Mouse (Mus musculus) liver, embryonic 13.5 days (tissue): ENCODE measurements around the gene Carns1. TPM values are rescaled to one million over a fixed set of nuclear protein-coding genes. Genes with fewer than 3 reads are reported as not detected.

Experiments used
- ATAC-seq: fragments of 200-750 bp; cut with Nextera tagmentation; 2 replicates; pipeline ENCODE4 v1.8.0; 2017; ENCODE audit warnings: low read depth, mild to moderate bottlenecking, moderate number of reproducible peaks, moderate library complexity
- DNase-seq: peaks from one replicate; pipeline ENCODE4 v3.0.0; 2022
- H3K27ac ChIP-seq: fragments of 300-500 bp; sonication (generic); 2 replicates; pipeline ENCODE4 v1.5.1; 2015; ENCODE audit warnings: moderate library complexity, mild to moderate bottlenecking, inconsistent platforms
- H3K27me3 ChIP-seq: fragments of 300-500 bp; sonication (generic); 2 replicates; pipeline ENCODE4 v1.6.1; 2015; ENCODE audit warnings: mild to moderate bottlenecking, inconsistent platforms
- H3K36me3 ChIP-seq: fragments of 300-500 bp; sonication (generic); 2 replicates; pipeline ENCODE4 v1.6.1; 2015; ENCODE audit warnings: mild to moderate bottlenecking, inconsistent platforms
- H3K4me1 ChIP-seq: fragments of 300-500 bp; sonication (generic); replicated peaks from 2 replicates; pipeline ENCODE4 v1.6.1; 2015; ENCODE audit warnings: inconsistent platforms
- H3K4me2 ChIP-seq: fragments of 300-500 bp; sonication (generic); 2 replicates; pipeline ENCODE4 v1.6.1; 2015; ENCODE audit warnings: inconsistent platforms, mild to moderate bottlenecking, moderate library complexity
- H3K4me3 ChIP-seq: fragments of 300-500 bp; sonication (generic); replicated peaks from 2 replicates; pipeline ENCODE4 v1.5.1; 2015; ENCODE audit warnings: mild to moderate bottlenecking, inconsistent platforms
- H3K9ac ChIP-seq: fragments of 300-500 bp; sonication (generic); 2 replicates; pipeline ENCODE4 v1.6.1; 2015; ENCODE audit warnings: mild to moderate bottlenecking, inconsistent platforms
- H3K9me3 ChIP-seq: fragments of 300-500 bp; sonication (generic); replicated peaks from 2 replicates; pipeline ENCODE4 v1.6.1; 2016; ENCODE audit warnings: inconsistent platforms
- WGBS: fragments of 180-500 bp; shearing (Covaris S2); methylation state at CpG from one replicate; pipeline ENCODE4 v1.1.7; 2015; ENCODE audit not compliant: insufficient replicate concordance; 5-methylcytosine and 5-hydroxymethylcytosine counted together
- polyA plus RNA-seq: library from polyadenylated mRNA; unstranded; fragments of >200 nt; fragmentation: Nextera tagmentation; extraction: Ambion mirVana; gene quantifications from 2 replicates; pipeline ENCODE4 v1.2.1, GENCODE M21; 2015

Carns1 gene
- polyA plus RNA-seq, 1 experiment from 2014 or later = 0.43 TPM

DNA sequence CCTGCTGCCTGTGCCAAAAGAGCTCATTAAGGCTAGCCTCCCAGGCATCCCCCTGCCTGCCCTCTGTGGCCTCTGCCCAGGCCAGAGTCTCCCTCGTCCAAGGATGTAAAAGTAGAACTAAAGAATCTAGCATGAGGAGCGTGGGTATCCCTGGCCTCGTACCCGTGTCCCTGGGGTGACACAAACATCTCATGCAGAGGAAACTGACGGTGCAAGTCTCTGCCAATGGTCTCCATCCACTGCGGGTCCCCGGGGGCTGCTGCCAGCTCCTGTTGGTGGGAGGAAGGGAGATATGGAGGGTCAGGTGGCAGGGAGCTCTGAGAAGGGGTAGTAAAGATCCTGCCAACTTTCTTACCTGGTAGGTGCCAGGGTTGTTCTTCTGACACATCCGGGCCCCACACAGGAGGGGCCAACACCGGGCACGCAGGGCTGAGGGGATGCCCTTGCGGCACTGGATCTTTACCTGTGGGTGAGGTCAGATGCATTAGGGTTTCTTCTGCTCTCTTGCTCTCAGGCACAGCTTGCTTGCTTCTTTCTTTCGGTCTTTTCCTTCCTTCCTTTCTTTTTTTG, 13.9 kb upstream of the Carns1 start:
- DNase-seq (no peak), ATAC-seq (no peak)
- no peak overlapping the region for H3K4me2 ChIP-seq
- no peak overlapping the region for H3K27ac ChIP-seq
- no peak overlapping the region for H3K9ac ChIP-seq
- H3K9me3 ChIP-seq = no peaks in the 10 kb centered on the region
- H3K36me3 ChIP-seq = peaks cover 12% of the 10 kb centered on the region
- H3K27me3 ChIP-seq = no peaks in the 10 kb centered on the region
- WGBS = 86% methylated on average over 12 of the region's 12 CpGs
- peaks cover 53% of the 10 kb centered on the region for H3K4me1 ChIP-seq
- no peak overlapping the region for H3K4me3 ChIP-seq

GRCm38 (mm10) chr19:4187303-4187702, 12.0 kb upstream of the Carns1 start:
- ATAC-seq (no peak), DNase-seq (no peak)
- Histone ChIP-seq H3K9me3 (no peaks in the 10 kb centered on the region), H3K9ac (no peak overlapping the region), H3K4me2 (no peak overlapping the region), H3K4me1 (peaks cover 35% of the 10 kb centered on the region), H3K36me3 (no peaks in the 10 kb centered on the region), H3K27me3 (no peaks in the 10 kb centered on the region), H3K4me3 (no peak overlapping the region), H3K27ac (no peak overlapping the region)
- 72% methylated on average over 3 of the region's 3 CpGs for WGBS

DNA sequence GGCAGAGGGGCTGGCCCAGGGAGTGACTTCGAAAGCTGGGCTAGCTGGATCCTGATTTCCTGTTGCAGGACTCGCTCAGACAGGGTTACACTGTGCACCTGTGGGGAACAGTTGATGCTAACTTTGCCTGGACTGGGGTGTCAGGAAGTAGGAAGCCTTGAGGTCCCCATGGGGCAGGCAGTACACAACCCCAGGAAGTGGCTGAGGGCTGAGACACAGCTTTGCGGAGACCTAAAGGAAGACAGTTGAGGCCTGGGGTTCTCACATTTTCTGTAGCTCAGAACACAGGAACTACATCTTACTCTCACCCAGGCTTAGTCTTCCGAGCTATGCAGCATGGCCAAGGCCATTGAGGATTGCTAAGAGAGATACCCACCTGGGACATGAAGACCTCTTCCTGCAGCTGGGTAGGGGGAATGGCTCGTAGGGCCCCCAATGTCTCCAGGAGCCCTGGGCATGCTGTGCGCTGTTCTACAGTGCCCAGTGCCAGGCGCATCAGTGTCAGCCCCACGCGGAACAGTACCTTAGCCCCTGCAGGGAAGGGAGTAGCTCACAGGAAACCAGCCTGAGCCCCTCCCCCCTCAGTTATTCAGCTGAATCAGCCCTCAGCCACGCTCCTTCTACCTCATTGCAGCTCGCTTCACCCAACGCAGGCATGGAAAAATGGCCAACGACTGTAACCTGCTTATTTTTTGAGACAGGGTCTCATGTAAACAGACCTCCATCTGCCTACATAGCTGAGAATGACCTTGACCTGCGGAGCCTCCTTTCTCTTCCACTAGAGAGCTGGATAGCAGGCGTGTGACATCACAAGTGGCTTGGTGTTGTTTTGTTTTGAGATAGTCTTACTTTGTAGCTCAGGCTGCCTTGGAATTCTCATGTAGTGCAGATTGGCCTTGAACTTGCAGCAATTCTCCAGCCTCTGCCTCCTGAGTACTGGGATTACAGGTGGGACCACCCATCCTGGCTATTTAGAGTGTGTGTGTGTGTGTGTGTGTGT, 10.0 kb upstream of the Carns1 start:
- Histone ChIP-seq H3K9ac (no peak overlapping the region), H3K4me3 (no peak overlapping the region), H3K9me3 (no peaks in the 10 kb centered on the region), H3K27me3 (no peaks in the 10 kb centered on the region), H3K27ac (peak overlapping the region; percentile 68), H3K36me3 (no peaks in the 10 kb centered on the region), H3K4me1 (peaks cover 25% of the 10 kb centered on the region), H3K4me2 (peak overlapping the region; percentile 28; the same call in 1 of the 2 replicates)
- WGBS = 28% methylated on average over 15 of the region's 15 CpGs
- DNase-seq (no peak), ATAC-seq (peak; percentile 46)

DNA sequence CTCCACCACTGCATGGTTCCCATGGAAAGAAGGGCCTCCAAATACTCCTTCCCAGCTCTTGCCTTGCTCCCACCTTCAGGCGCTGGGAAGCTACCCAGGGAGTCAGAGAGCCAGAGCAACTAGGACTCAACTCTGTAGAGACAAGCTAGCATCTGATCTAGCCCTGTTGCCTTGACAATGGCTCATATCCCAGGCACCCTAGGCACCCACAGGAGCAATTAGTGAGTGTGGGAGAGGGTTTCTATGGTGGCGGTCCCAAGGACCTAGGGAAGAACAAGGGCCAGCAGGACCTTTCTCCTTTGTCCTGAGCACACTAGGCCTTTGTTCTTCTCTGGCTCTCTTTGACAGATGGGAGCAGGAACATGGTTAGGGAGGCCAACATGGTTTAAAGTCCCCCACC, 8.4 kb upstream of the Carns1 start:
- Histone ChIP-seq H3K4me1 (peaks cover 22% of the 10 kb centered on the region), H3K36me3 (no peaks in the 10 kb centered on the region), H3K9me3 (no peaks in the 10 kb centered on the region), H3K27ac (no peak overlapping the region), H3K9ac (no peak overlapping the region), H3K4me3 (no peak overlapping the region), H3K27me3 (no peaks in the 10 kb centered on the region), H3K4me2 (no peak overlapping the region)
- DNase-seq (no peak), ATAC-seq (no peak)
- WGBS = 63% methylated on average over 2 of the region's 2 CpGs

- no peaks in the 10 kb centered on the region for H3K36me3 ChIP-seq
- H3K4me1 ChIP-seq = peaks cover 22% of the 10 kb centered on the region
- DNase-seq (no peak), ATAC-seq (no peak)
- no peak overlapping the region for H3K9ac ChIP-seq
- H3K4me2 ChIP-seq = no peak overlapping the region
- 42% methylated on average over 3 of the region's 3 CpGs for WGBS
- no peak overlapping the region for H3K4me3 ChIP-seq
- no peaks in the 10 kb centered on the region for H3K27me3 ChIP-seq
- H3K27ac ChIP-seq = no peak overlapping the region
- H3K9me3 ChIP-seq = no peaks in the 10 kb centered on the region
Observed at GRCm38 (mm10) chr19:4181892-4182291, 6.6 kb upstream of the Carns1 start.

GRCm38 (mm10) chr19:4180411-4180810, 5.1 kb upstream of the Carns1 start:
- Histone ChIP-seq H3K9me3 (no peaks in the 10 kb centered on the region), H3K27ac (no peak overlapping the region), H3K9ac (no peak overlapping the region), H3K4me2 (no peak overlapping the region), H3K36me3 (no peaks in the 10 kb centered on the region), H3K27me3 (0 out of 2 replicates have a peak, but pooled peaks cover 7% of the 10 kb centered on the region), H3K4me3 (no peak overlapping the region), H3K4me1 (peaks cover 19% of the 10 kb centered on the region)
- 67% methylated on average over 7 of the region's 7 CpGs for WGBS
- ATAC-seq (no peak), DNase-seq (no peak)

- no peak overlapping the region for H3K4me2 ChIP-seq
- H3K9me3 ChIP-seq = no peaks in the 10 kb centered on the region
- peaks cover 32% of the 10 kb centered on the region for H3K4me1 ChIP-seq
- no peaks in the 10 kb centered on the region for H3K36me3 ChIP-seq
- H3K4me3 ChIP-seq = no peak overlapping the region
- no peak overlapping the region for H3K9ac ChIP-seq
- 62% methylated on average over 11 of the region's 11 CpGs for WGBS
- peaks cover 12% of the 10 kb centered on the region; the same call in 1 of the 2 replicates for H3K27me3 ChIP-seq
- H3K27ac ChIP-seq = no peak overlapping the region
- ATAC-seq = no peak
- DNase-seq = no peak
Observed at GRCm38 (mm10) chr19:4172925-4173324, 2.4 kb downstream of the Carns1 start.

- WGBS = 49% methylated on average over 13 of the region's 13 CpGs
- no peaks in the 10 kb centered on the region for H3K9me3 ChIP-seq
- peaks cover 12% of the 10 kb centered on the region; the same call in 1 of the 2 replicates for H3K27me3 ChIP-seq
- no peak overlapping the region for H3K4me2 ChIP-seq
- no peak overlapping the region for H3K4me3 ChIP-seq
- no peaks in the 10 kb centered on the region for H3K36me3 ChIP-seq
- peak overlapping the region; percentile 83; the same call in 1 of the 2 replicates for H3K9ac ChIP-seq
- DNase-seq = no peak
- no peak for ATAC-seq
- peaks cover 44% of the 10 kb centered on the region for H3K4me1 ChIP-seq
- H3K27ac ChIP-seq = no peak overlapping the region
Observed at GRCm38 (mm10) chr19:4171393-4172290, 3.6 kb downstream of the Carns1 start.

DNA sequence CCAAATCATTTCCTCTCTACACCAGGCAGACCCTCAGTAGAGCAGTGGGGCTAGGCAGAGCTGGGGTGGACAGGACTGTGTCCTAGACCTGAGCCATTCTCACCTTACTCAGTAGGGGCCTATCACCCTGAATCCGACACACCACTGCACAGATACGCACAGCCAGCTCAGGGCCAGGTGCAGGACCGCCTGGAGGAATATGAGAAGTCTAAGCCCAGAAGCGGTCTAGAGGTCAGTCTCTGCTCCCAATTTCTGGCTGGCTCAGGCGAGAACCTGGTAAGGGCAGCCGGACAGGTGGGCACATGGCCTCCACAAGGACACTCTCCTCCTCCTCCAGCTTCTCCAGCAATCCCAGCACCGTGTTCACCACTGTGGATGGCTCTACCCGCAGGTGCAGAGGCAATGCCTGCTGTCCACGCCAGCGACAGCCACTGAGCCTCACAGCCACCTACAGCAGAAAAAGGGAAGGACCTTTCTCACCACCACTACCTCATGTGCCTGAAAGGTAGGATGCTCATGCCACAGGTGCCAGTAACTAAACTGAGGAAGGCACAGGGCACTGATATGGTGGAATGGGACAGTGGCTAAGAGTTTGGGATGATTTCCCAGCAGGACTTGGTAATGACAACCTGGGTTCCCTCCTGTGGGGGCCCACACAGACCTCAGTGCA, 4.4 kb downstream of the Carns1 start:
- H3K9ac ChIP-seq = peak overlapping the region; percentile 83; the same call in 1 of the 2 replicates
- WGBS = 80% methylated on average over 10 of the region's 10 CpGs
- ATAC-seq (no peak), DNase-seq (no peak)
- no peak overlapping the region for H3K4me3 ChIP-seq
- H3K27ac ChIP-seq = 0 out of 2 replicates have a peak overlapping the region, but pooled peaks have one; percentile 3
- peaks cover 9% of the 10 kb centered on the region; the same call in 1 of the 2 replicates for H3K27me3 ChIP-seq
- no peak overlapping the region for H3K4me2 ChIP-seq
- H3K9me3 ChIP-seq = no peaks in the 10 kb centered on the region
- peaks cover 44% of the 10 kb centered on the region for H3K4me1 ChIP-seq
- no peaks in the 10 kb centered on the region for H3K36me3 ChIP-seq

DNA sequence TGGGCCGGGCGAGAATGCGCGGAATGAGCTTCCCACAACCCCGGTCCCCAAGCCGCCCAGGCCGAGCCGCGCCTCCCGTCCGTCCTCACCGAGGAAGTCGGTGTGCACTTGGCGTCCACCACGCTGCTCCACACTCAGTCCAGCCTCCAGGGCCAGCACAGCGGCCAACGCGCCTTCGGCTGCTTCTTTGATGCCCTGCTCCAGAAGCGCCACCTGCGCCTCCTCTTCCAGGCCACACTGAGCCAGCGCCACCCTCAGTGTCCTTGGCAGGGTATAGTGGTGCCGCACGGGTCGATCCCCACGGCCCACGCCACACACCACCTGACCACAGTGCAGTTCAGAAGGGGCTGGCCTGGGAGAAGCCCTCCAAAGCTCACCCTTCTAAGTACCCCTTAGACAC, 5.5 kb downstream of the Carns1 start:
- peak overlapping the region; percentile 87 for H3K27ac ChIP-seq
- ATAC-seq (peak; percentile 10; the same call in 1 of the 2 replicates), DNase-seq (no peak)
- peak overlapping the region; percentile 83 for H3K9ac ChIP-seq
- H3K36me3 ChIP-seq = no peaks in the 10 kb centered on the region
- H3K4me1 ChIP-seq = peaks cover 44% of the 10 kb centered on the region
- peak overlapping the region; percentile 65 for H3K4me3 ChIP-seq
- no peaks in the 10 kb centered on the region for H3K9me3 ChIP-seq
- H3K4me2 ChIP-seq = peak overlapping the region; percentile 97
- no peaks in the 10 kb centered on the region for H3K27me3 ChIP-seq
- WGBS = 11% methylated on average over 27 of the region's 27 CpGs
